Mouse (Mus musculus) left cerebral cortex, adult 8-10 months (tissue): ENCODE measurements around the gene Tmbim1. TPM values are rescaled to one million over a fixed set of nuclear protein-coding genes. Genes with fewer than 3 reads are reported as not detected.
"Not testable (repeated sequence)": the region's sequence is repeated elsewhere in the genome, so short reads cannot be mapped to it uniquely, and the experiment has no call there.

Source experiments
- DNase-seq, 2 experiments: peaks; one replicate each; pipeline ENCODE4 v3.0.0; 2022; ENCODE audit warnings: low spot score in 2 of 2
- total RNA-seq, 4 experiments: library from RNA; stranded (reverse); gene quantifications; 2 replicates each; pipeline ENCODE4 v1.2.4; 2022

The Tmbim1 gene
- total RNA-seq, 4 experiments from 2014 or later: 28.2 to 32.3 (median 31.4) TPM

- DNase-seq: peak; percentile 63 to 94
Observed at GRCm38 (mm10) chr1:74295456-74296171, 9.8 kb downstream of the Tmbim1 start.

- DNase-seq: peak in 1 of 2 experiments; percentile 48
Observed at GRCm38 (mm10) chr1:74294733-74295455, 10.5 kb downstream of the Tmbim1 start.

- DNase-seq: no peak
Observed at GRCm38 (mm10) chr1:74294090-74294643, 11.3 kb downstream of the Tmbim1 start.

DNA sequence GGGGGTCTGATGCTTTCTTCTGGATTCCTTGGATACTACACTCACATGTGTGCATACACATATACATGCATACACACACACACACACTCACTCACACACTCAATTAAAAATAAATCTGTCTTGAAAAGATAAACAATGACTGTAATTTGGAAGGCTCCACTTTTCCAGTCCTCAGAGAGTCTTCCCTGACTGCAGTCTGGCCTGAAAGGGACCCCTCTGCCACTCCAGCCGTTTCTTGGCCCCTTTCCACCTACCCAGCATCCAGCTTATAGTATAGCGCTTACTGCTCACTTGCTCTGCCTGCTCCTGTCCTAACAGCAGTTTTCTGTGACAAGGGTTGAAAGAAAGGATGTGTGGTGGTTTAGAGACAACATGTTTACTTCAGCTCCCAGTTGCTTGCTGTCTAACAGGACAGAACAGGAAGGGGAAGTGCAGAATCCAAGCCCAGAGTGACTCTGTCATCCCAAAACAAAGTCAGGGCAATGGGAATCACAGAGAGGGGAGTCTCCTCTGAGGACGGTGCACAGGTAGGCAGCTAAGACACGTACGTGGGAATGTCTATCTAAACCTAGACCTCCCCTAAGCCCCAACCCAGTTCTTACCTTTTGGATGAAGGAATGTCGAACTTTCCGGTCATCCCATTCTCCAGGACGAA is 12.0 kb downstream of the Tmbim1 start:
- DNase-seq: no peak

- no peak for DNase-seq
Observed at GRCm38 (mm10) chr1:74292331-74293020, 12.9 kb downstream of the Tmbim1 start.

DNA sequence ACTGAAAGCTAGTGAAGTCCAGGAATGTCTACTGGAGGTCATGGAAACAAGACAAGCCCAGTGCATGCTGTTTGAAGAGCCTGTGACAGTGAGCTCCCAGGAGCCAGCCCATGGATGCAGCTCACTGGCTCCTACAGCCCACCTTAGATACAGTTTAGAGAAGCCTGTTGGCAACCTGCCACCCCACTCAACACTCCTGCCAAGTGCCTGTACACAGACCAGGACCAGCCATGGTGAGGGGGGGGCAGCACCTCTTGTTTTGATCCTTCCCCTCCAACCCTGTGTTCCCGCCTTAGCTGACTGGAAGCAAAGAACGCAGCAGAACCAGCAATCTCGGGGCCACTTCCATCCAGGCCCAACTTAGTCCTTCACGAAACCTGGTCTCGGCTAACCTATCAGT is 15.3 kb downstream of the Tmbim1 start:
- DNase-seq: no peak

GRCm38 (mm10) chr1:74289740-74290139 is 15.7 kb downstream of the Tmbim1 start:
- no peak for DNase-seq

GRCm38 (mm10) chr1:74289248-74289647 is 16.2 kb downstream of the Tmbim1 start:
- DNase-seq: no peak

- no peak for DNase-seq
Observed at GRCm38 (mm10) chr1:74288327-74288726, 17.1 kb downstream of the Tmbim1 start.

DNA sequence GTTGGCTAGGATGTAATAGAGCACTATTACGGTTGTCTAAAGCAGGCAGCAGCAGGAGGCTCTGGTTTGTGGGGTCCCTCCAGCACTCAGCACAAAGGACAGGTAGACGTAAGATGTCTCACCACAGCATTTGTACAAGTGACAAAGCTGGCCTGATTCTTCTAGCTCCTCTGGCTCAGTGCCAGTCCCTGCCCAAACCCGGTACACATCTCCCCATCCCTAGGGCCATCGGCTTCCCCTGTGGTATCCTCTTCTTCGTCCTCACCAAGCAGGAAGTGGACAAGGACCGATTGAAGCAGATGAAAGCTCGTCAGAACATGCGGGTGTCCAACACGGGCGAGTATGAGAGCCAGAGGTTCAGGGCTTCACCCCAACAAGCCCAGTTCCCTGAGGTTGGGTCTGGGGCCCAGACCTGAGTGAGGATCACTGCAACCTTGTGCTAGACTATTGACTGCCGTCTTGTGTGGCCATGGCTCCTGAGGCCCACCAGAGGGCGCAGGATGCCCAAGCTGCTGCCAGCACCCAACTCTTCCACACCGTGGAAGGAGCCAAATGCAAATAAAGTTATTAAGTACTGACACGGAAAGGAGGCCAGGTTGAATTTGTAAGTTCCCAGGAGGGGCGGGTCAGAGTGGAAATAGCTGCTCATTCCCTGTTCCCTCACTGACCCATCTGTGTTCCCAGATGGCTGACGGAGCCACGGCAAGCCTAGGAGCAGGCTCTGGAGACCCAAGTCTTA is 18.4 kb downstream of the Tmbim1 start:
- not testable (repeated sequence) for DNase-seq

GRCm38 (mm10) chr1:74285212-74286010 is 20.0 kb downstream of the Tmbim1 start:
- DNase-seq: peak in 1 of 2 experiments; percentile 60

- DNase-seq: peak; percentile 93 to 100
Observed at GRCm38 (mm10) chr1:74284543-74285160, 20.8 kb downstream of the Tmbim1 start, which contains the start of the genes Aamp and Pnkd. Aamp (minus strand) TSS chr1:74284738. Pnkd (plus strand) TSS chr1:74284930.

DNA sequence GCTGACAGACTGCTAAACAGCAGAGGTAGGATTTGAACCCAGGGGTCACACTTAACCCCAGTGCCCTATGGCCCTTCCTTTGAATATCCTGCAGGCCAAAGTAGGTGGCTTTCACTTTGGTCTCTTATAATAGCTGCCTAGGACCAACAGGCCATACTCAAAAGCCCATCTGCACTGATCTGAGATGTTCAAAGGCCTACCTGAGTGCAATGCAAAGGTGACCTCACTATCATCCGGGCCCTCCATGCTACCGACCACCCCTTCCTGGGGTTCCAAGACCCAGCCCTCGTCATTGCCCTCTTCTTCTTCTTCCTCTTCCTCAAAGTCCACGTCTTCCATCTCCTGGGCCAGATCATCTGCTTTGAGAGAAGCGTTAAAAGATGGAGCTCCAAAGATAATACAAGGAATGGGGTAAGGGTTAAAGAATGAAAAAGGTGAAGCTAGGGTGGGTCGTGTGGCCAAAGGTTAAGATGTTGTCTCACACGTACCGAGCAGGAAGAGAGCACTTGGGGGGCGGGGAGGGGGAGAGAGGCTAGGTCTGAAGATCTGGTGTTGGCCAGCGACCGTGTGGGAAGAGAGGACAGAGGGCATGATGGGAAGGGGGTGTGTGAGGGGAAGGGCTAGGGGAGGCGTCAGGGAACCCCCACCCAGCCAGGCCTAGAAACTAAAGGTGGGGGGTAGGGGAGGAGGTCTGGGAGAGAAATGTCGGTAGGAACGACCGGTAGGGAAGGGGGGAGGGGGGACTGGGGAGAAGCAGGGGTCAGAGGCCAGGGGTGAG is 21.5 kb downstream of the Tmbim1 start:
- DNase-seq: peak in 1 of 2 experiments; percentile 54

GRCm38 (mm10) chr1:74282896-74283625 is 22.4 kb downstream of the Tmbim1 start:
- DNase-seq: no peak

DNA sequence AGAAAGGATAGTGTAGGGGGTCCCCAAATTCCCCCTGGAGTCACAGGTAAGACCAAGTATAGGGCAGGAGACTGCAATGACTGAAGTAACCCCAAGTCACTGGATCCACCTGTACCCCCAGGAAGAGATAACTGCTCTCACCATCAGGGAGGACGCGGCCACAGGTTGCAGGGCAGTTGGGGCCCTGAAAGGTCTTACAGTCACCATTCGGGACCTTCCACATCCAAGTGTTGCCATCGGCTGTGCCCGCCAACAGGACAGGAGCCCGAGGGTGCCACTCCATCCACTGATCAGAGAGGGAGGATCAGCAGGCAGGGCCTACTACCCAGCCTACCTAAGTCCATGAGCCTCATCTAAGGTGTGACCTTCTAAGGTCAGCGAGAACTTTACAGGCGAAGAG is 23.5 kb downstream of the Tmbim1 start:
- DNase-seq: no peak

DNA sequence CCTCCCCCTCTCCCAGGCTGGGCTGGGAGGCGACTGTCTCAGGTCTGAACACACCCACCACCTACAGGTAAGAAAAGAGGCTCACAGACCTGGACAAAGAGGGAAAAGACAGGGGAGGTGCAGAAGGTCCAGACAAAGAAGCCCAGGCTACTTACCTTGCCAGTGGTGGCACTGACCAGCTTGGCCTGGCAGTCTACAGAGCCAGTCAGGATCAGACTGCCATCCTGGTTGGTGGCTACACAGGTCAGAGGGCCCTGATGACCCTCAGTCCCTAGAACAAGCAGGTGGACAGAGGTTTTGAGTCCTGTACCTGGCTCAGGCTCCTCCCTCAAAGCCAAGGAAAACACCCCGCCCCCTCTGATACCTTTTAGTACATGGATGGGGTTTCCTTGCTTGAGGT is 24.1 kb downstream of the Tmbim1 start:
- DNase-seq: no peak

DNA sequence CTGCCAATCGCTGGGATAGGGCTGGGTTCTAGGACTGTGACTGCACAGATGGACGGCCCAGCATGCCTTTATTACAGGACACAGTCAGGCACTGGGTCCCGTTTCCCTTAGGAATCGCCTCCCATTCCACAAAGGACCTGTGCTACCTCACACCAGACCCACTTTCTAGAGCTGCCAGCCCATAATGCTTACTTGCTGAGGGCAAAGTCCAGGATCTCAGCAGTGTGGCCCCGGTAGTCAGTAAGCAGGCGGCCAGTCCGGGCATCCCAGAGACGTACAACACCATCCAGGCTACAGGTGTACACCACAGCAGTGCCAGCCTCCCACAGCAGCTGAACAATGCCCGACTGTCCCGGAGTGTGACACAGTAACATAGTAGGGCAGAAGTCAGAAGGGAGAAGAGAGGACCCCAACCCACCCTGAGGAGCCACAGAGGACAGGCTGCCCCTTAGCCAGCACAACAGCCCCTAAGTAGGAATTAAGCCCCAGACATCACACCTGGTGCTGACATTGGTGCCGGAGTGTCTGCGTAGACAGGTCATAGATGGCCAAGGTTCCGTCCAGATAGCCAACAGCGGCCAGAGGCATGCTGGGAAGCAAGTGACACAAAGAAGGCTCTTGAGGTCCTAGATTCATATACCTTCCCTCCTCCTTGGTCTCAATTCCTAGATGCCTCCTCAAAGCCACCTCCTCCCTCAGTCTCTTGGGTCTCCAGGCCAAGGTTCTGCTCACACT is 24.7 kb downstream of the Tmbim1 start:
- no peak for DNase-seq
